Mouse (Mus musculus) stomach, embryonic 14.5 days (tissue): ENCODE data around the gene Myo9a. TPM values are rescaled to one million over a fixed set of nuclear protein-coding genes. Genes with fewer than 3 reads are reported as not detected.

Experiments used
- ATAC-seq: fragments of 200-750 bp; cut with Nextera tagmentation; 2 replicates; pipeline ENCODE4 v1.8.0; 2017; ENCODE audit warnings: low read depth, moderate TSS enrichment; ENCODE audit not compliant: insufficient number of reproducible peaks, insufficient read depth, low FRiP score
- H3K27ac ChIP-seq: fragments of 300-500 bp; sonication (generic); 2 replicates; pipeline ENCODE4 v1.5.1; 2014; ENCODE audit warnings: mild to moderate bottlenecking, low read length, moderate library complexity, mixed read lengths
- H3K27me3 ChIP-seq: fragments of 300-500 bp; sonication (generic); 2 replicates; pipeline ENCODE4 v1.6.1; 2014; ENCODE audit warnings: low read length, control low read depth, mixed read lengths; ENCODE audit not compliant: control insufficient read depth, insufficient read depth
- H3K36me3 ChIP-seq: fragments of 300-500 bp; sonication (generic); 2 replicates; pipeline ENCODE4 v1.6.1; 2014; ENCODE audit warnings: mild to moderate bottlenecking, control low read depth, low read length, moderate library complexity, mixed read lengths; ENCODE audit not compliant: control insufficient read depth, insufficient read depth
- H3K4me1 ChIP-seq: fragments of 300-500 bp; sonication (generic); 2 replicates; pipeline ENCODE4 v1.6.1; 2014; ENCODE audit warnings: low read length, control low read depth, mixed read lengths; ENCODE audit not compliant: control insufficient read depth, insufficient read depth
- H3K4me2 ChIP-seq: fragments of 300-500 bp; sonication (generic); replicated peaks from 2 replicates; pipeline ENCODE4 v1.6.1; 2014; ENCODE audit warnings: low read depth, low read length, control low read depth
- H3K4me3 ChIP-seq: fragments of 300-500 bp; sonication (generic); 2 replicates; pipeline ENCODE4 v1.5.1; 2014; ENCODE audit warnings: low read depth, low read length, control low read depth
- H3K9ac ChIP-seq: fragments of 300-500 bp; sonication (generic); replicated peaks from 2 replicates; pipeline ENCODE4 v1.6.1; 2014; ENCODE audit warnings: low read depth, mild to moderate bottlenecking, control low read depth, low read length, moderate library complexity, mixed read lengths
- H3K9me3 ChIP-seq: fragments of 300-500 bp; sonication (generic); 2 replicates; pipeline ENCODE4 v1.6.1; 2016; ENCODE audit warnings: low read depth, low read length, control low read depth; ENCODE audit not compliant: control insufficient read depth
- WGBS: fragments of 180-500 bp; shearing (Covaris S2); extraction: QIAGEN DNeasy Blood & Tissue Kit; methylation state at CpG from one replicate; pipeline ENCODE4 v1.1.7; 2014; 5-methylcytosine and 5-hydroxymethylcytosine counted together
- polyA plus RNA-seq: library from polyadenylated mRNA; unstranded; fragments of >200 nt; fragmentation: Nextera tagmentation; extraction: Ambion mirVana; gene quantifications from 2 replicates; pipeline ENCODE4 v1.2.1, GENCODE M21; 2014

The Myo9a gene
- polyA plus RNA-seq, 1 experiment from 2014 or later, result 18.9 TPM

DNA sequence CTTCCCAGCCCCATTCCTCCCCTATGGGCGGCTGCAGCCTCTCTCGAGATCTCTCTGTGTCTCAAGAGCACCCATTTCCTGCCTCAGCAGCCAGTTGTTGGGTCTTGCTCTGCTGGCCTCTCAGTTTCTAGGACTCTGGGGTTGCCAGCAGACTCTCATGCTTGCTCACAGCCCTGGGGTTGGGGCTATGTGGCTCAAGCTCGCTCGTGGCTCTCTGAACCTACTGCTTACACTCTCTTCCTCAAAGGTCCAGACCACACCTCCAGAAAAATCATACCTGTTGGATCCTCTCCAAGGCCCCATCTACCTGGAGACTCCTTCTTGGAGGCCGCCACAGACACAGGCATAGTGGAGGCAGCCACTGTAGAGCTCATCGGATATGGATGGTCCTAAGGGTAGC is 198.8 kb downstream of the Myo9a start:
- H3K9me3 ChIP-seq, result no peaks in the 10 kb centered on the region
- no peak overlapping the region for H3K4me3 ChIP-seq
- 85% methylated on average over 6 of the region's 6 CpGs for WGBS
- no peak overlapping the region for H3K4me2 ChIP-seq
- H3K27ac ChIP-seq, result no peak overlapping the region
- H3K4me1 ChIP-seq, result no peaks in the 10 kb centered on the region
- ATAC-seq, result no peak
- no peak overlapping the region for H3K9ac ChIP-seq
- H3K36me3 ChIP-seq, result no peaks in the 10 kb centered on the region
- no peaks in the 10 kb centered on the region for H3K27me3 ChIP-seq

DNA sequence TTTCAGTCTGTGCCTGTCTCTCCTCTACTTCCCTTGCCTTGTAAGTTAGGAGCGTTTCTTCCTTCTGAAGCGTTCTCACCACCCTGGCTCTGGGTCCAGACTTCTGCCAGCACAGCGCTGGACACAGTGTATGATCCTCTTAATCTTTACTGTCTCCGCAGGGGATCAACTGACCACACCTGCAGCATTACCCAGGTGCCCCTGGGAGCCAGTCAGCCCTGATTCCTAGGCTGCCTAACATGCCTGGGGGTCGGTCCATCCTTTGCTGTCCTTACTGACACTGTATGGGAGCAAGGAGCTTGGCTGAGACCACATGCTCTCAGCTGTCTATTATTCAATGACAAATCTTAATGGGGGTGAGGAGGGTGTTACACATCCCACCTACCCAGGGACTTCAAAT is 199.3 kb downstream of the Myo9a start:
- 87% methylated on average over 5 of the region's 5 CpGs for WGBS
- no peak overlapping the region for H3K27ac ChIP-seq
- H3K4me3 ChIP-seq, result no peak overlapping the region
- H3K4me1 ChIP-seq, result no peaks in the 10 kb centered on the region
- no peaks in the 10 kb centered on the region for H3K27me3 ChIP-seq
- H3K9me3 ChIP-seq, result no peaks in the 10 kb centered on the region
- no peak overlapping the region for H3K9ac ChIP-seq
- ATAC-seq, result no peak
- no peaks in the 10 kb centered on the region for H3K36me3 ChIP-seq
- H3K4me2 ChIP-seq, result no peak overlapping the region

DNA sequence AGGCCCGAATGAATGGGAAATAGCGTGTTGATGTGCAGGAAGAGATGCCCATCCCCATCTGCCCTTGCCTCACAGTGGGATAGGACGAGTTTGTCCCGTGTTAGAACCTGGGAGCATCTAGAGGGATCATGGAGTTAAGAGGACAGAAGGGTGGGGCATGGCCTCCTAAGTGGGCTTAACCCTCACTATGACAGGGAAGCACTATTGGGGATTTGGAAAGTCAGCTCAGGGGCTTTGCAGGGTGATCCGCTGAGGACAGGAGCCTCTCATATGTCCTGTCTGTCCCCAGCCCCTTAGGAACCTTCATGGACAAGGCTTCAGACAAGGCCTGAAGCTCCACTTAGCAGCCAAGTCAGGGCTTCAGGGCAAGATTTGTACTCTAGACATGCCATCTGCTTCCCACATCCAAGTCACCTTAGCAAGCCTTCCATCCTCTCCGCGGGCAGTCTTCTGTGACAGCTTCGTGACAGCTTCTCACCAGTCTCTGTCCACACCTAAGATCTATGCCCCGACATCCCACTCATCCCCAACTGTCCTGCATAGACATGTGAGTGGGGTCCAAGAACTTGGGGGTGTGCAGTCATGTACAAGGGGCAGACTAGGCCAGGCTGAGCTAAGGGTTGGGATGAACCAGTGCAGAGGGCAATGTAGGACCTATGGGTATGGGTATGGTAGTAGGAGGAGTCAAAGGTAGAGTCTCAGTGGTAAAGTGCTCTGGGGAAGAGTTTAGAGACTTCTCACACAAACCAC is 200.5 kb downstream of the Myo9a start:
- Histone ChIP-seq H3K9me3 (no peaks in the 10 kb centered on the region), H3K27ac (no peak overlapping the region), H3K36me3 (no peaks in the 10 kb centered on the region), H3K9ac (no peak overlapping the region), H3K4me3 (no peak overlapping the region), H3K4me1 (peaks cover 5% of the 10 kb centered on the region; the same call in 1 of the 2 replicates), H3K27me3 (no peaks in the 10 kb centered on the region), H3K4me2 (no peak overlapping the region)
- 88% methylated on average over 9 of the region's 9 CpGs for WGBS
- no peak for ATAC-seq

DNA sequence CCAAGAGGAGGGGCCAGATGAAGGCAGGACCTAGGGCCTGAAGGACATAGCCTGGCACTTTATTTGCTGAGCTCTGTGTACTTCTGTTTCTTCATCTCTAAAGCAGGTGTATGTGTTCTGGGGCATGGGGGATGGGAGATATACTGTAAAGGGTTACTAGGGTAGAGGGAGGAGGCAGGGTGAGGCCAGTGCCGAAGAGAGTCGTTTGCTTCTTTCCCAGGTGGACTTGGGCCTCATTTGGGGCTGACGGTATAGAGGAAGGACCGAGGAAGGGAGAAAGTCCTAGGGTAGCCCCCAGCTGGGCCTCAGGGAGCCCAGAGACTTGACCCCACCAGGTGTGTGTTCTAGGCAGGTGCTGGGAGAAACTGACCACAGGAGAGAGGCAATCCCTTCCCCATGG is 201.2 kb downstream of the Myo9a start:
- Histone ChIP-seq H3K36me3 (no peaks in the 10 kb centered on the region), H3K27me3 (no peaks in the 10 kb centered on the region), H3K9me3 (no peaks in the 10 kb centered on the region), H3K27ac (no peak overlapping the region), H3K4me2 (no peak overlapping the region), H3K4me1 (peaks cover 5% of the 10 kb centered on the region; the same call in 1 of the 2 replicates), H3K9ac (no peak overlapping the region), H3K4me3 (no peak overlapping the region)
- ATAC-seq, result no peak
- 60% methylated on average over 4 of the region's 4 CpGs for WGBS

DNA sequence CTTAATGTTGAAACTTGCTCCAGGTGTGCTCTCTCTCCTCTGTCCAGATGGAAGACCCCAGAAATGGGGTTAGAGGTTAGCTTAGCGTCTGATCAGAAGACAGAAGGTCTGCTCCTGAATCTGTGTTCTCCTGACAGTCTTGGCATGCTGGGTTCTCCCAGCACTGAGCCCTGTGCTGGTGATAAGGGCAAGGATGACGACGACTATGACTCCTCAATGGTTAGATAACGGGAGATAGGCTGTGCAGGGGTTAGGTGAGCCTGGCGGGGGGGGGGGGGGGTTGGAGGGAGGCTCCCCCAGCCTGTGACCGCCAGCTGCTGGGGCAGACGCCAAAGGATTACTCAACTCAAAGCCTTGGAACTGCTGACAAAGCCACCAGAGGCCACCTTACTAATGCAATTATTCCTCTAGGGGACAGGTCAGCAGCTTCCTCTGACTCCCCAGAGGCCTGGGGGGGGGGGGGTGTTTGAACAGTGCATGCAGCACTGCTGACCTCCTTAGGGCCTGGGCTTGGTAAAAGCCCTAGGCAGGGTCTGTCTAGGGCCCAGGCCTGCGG is 201.9 kb downstream of the Myo9a start:
- H3K4me2 ChIP-seq, result no peak overlapping the region
- H3K9me3 ChIP-seq, result no peaks in the 10 kb centered on the region
- no peak overlapping the region for H3K27ac ChIP-seq
- 52% methylated on average over 8 of the region's 8 CpGs for WGBS
- H3K9ac ChIP-seq, result no peak overlapping the region
- H3K27me3 ChIP-seq, result no peaks in the 10 kb centered on the region
- peaks cover 5% of the 10 kb centered on the region; the same call in 1 of the 2 replicates for H3K4me1 ChIP-seq
- no peak overlapping the region for H3K4me3 ChIP-seq
- ATAC-seq, result no peak
- H3K36me3 ChIP-seq, result no peaks in the 10 kb centered on the region

DNA sequence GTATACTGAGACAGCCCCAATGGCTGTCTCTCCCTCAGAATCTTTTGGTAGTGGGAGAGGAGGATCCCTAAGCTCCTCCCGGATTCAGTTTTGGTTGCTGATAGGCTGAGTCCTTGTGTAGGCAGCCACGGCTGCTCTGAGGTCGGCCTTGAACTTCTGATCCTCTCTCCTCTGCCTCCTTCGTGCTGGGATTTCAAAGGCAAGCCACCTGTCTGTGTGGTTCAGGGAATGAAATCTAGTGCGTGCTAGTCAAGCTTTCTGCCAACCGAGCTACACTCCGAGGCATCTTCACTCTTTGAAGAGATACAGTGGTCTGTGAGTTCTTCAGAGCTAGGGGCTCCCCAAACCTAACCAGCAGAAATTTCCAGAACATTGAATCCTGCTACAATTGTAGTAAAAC is 202.9 kb downstream of the Myo9a start:
- H3K4me3 ChIP-seq, result no peak overlapping the region
- no peak overlapping the region for H3K4me2 ChIP-seq
- H3K4me1 ChIP-seq, result peaks cover 5% of the 10 kb centered on the region; the same call in 1 of the 2 replicates
- ATAC-seq, result no peak
- H3K9me3 ChIP-seq, result no peaks in the 10 kb centered on the region
- H3K27me3 ChIP-seq, result no peaks in the 10 kb centered on the region
- WGBS, result 77% methylated on average over 7 of the region's 7 CpGs
- no peaks in the 10 kb centered on the region for H3K36me3 ChIP-seq
- no peak overlapping the region for H3K27ac ChIP-seq
- H3K9ac ChIP-seq, result no peak overlapping the region

DNA sequence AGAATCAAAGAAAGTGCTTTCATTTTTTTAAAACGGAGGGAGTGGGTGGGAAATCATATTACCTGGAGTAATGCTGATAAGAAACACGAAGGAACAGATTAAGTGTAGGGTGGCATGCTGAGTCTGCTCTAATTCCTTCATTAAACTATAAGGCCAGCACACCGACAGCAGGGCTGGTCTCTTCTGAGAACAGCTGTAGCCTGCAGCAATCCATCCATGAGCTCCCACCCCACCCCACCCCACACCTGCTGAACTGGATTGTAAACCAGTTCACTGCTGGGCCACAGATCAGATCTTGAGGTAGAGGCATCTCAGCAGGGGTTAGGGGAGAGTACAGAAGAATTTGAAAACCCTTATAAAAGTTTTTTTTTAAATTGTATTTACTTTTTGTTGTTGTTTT is 204.5 kb downstream of the Myo9a start:
- ATAC-seq, result no peak
- Histone ChIP-seq H3K4me1 (peaks cover 5% of the 10 kb centered on the region; the same call in 1 of the 2 replicates), H3K36me3 (no peaks in the 10 kb centered on the region), H3K9me3 (no peaks in the 10 kb centered on the region), H3K27me3 (no peaks in the 10 kb centered on the region), H3K4me2 (no peak overlapping the region), H3K9ac (no peak overlapping the region), H3K27ac (no peak overlapping the region), H3K4me3 (no peak overlapping the region)
- WGBS, result 45% methylated on average over 3 of the region's 3 CpGs

DNA sequence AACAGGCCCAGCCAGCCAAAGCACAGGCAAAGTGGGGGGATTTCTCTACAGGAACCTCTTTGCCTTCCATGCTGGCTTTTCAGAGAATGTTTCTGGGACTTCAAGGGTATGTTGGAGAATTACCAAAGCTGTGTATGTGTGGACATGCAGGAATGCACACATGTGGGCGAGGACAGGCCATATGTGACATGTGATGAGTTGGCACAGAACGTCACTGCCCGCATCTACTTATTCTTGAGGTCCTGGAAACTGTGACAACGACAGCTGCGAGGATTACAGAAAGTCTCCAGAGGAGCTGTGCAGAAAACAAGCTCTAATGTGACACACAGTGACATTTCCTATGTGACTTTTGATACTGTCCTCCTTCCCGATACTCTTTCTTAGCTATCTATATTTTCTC is 205.0 kb downstream of the Myo9a start:
- Histone ChIP-seq H3K27ac (no peak overlapping the region), H3K4me2 (no peak overlapping the region)
- no peak for ATAC-seq

More for the DNA sequence above, 205.0 kb downstream of the Myo9a start:
- 76% methylated on average over 6 of the region's 6 CpGs for WGBS
- Histone ChIP-seq H3K36me3 (no peaks in the 10 kb centered on the region), H3K4me1 (peaks cover 5% of the 10 kb centered on the region; the same call in 1 of the 2 replicates), H3K9ac (no peak overlapping the region), H3K9me3 (no peaks in the 10 kb centered on the region), H3K27me3 (no peaks in the 10 kb centered on the region), H3K4me3 (no peak overlapping the region)
